Mouse (Mus musculus): ENCODE results near the gene Fut11. TPM values are rescaled to one million over a fixed set of nuclear protein-coding genes. Genes with fewer than 3 reads are reported as not detected.

Gene Fut11
- total and polyA plus RNA-seq, 3 experiments: 0.69 to 1.8 TPM; not detected in 1

GRCm38 (mm10) chr14:20651000-20651399, 43.8 kb upstream of the Fut11 start:
- H3K27ac ChIP-seq (ENCODE audit: control insufficient read depth, low read depth, low read length): no peak overlapping the region
- H3K9ac ChIP-seq (ENCODE audit: control insufficient read depth, low read depth, low read length, poor library complexity, severe bottlenecking): no peak overlapping the region
- H3K4me1 ChIP-seq (ENCODE audit: control insufficient read depth in 1 of 2, insufficient read depth in 2 of 2, low read length in 2 of 2): peaks cover 2 to 18% of the 10 kb centered on the region in 2 experiments; a peak in 3 of 4 replicates
- H3K27me3 ChIP-seq (ENCODE audit: control insufficient read depth in 1 of 2, insufficient read depth in 2 of 2, low read length in 2 of 2): no peaks in the 10 kb centered on the region
- TF ChIP-seq NRF1 (IDR thresholded peaks at IDR 0.05; ENCODE audit: insufficient read depth, low read depth, low read length, poor library complexity, severe bottlenecking): no peak
- H3K79me2 ChIP-seq (ENCODE audit: control insufficient read depth, insufficient read depth, low read length, poor library complexity): no peaks in the 10 kb centered on the region
- no peak for DNase-seq (ENCODE audit: low read depth, low spot score)
- no peak overlapping the region for H3K4me3 ChIP-seq (ENCODE audit: control insufficient read depth in 1 of 2, insufficient read depth in 1 of 2, low read depth in 2 of 2, low read length in 2 of 2)
- H3K9me3 ChIP-seq (replicated peaks; ENCODE audit: insufficient read depth, low read length): no peaks in the 10 kb centered on the region
- peaks cover 0 to 12% of the 10 kb centered on the region in 2 experiments; a peak in 2 of 4 replicates for H3K36me3 ChIP-seq (ENCODE audit: control insufficient read depth in 1 of 2, insufficient read depth in 2 of 2, low read length in 2 of 2)

DNA sequence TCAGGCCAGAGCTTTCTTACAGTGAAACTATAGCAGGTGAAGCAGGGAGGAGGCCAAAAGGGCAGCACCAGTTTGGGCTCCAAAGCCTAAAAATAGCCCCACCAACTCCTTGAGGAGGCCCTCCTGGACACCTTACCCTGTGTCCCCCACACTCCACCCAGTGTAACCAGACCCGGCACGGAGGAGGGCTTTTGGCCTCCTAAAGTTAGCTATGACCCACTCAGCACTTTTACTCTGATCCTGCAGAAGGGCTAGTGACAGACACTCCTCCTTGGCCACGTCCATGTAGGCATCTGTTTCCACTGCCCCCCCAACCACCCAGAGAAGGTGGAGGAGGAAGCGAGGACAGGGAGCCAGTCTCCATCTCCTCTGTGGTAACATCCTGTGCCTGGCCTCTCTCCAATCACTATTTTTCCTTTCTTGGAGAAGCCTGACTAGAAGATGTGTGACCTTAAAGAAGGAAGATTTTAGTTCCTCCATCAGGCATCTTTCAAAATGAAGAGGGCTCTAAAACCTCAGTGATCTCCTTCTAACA, 43.0 kb upstream of the Fut11 start:
- no peaks in the 10 kb centered on the region for H3K27me3 ChIP-seq (ENCODE audit: control insufficient read depth in 1 of 2, insufficient read depth in 2 of 2, low read length in 2 of 2)
- no peak for DNase-seq (ENCODE audit: low read depth, low spot score)
- H3K36me3 ChIP-seq (ENCODE audit: control insufficient read depth in 1 of 2, insufficient read depth in 2 of 2, low read length in 2 of 2): peaks cover 0 to 8% of the 10 kb centered on the region in 2 experiments; a peak in 2 of 4 replicates
- no peak overlapping the region for H3K27ac ChIP-seq (ENCODE audit: control insufficient read depth, low read depth, low read length)
- no peak overlapping the region for H3K9ac ChIP-seq (ENCODE audit: control insufficient read depth, low read depth, low read length, poor library complexity, severe bottlenecking)
- no peak for TF ChIP-seq MYC (IDR thresholded peaks at IDR 0.05; ENCODE audit: low read depth, low read length)
- TF ChIP-seq SIN3A (IDR thresholded peaks at IDR 0.05; ENCODE audit: low read length): no peak
- no peak for TF ChIP-seq CTCF (IDR thresholded peaks at IDR 0.05 in 2 of 3, conservative IDR thresholded peaks at IDR 0.05 in 1 of 3; ENCODE audit: control insufficient read depth in 1 of 3, insufficient read depth in 1 of 3, low read depth in 2 of 3, low read length in 3 of 3, poor library complexity in 1 of 3, severe bottlenecking in 1 of 3)
- TF ChIP-seq POLR2AphosphoS5 (IDR thresholded peaks at IDR 0.05; ENCODE audit: borderline replicate concordance, low read depth, low read length): no peak
- H3K9me3 ChIP-seq (replicated peaks; ENCODE audit: insufficient read depth, low read length): no peaks in the 10 kb centered on the region
- H3K4me1 ChIP-seq (ENCODE audit: control insufficient read depth in 1 of 2, insufficient read depth in 2 of 2, low read length in 2 of 2): peaks cover 2 to 11% of the 10 kb centered on the region in 2 experiments; a peak in 3 of 4 replicates
- no peaks in the 10 kb centered on the region for H3K79me2 ChIP-seq (ENCODE audit: control insufficient read depth, insufficient read depth, low read length, poor library complexity)
- no peak overlapping the region for H3K4me3 ChIP-seq (ENCODE audit: control insufficient read depth in 1 of 2, insufficient read depth in 1 of 2, low read depth in 2 of 2, low read length in 2 of 2)

- Histone ChIP-seq H3K27me3 (ENCODE audit: control insufficient read depth in 1 of 2, insufficient read depth in 2 of 2, low read length in 2 of 2) (no peaks in the 10 kb centered on the region), H3K4me1 (ENCODE audit: control insufficient read depth in 1 of 2, insufficient read depth in 2 of 2, low read length in 2 of 2) (peaks cover 0 to 6% of the 10 kb centered on the region in 2 experiments; a peak in 2 of 4 replicates), H3K36me3 (ENCODE audit: control insufficient read depth in 1 of 2, insufficient read depth in 2 of 2, low read length in 2 of 2) (peaks cover 0 to 3% of the 10 kb centered on the region in 2 experiments; a peak in 1 of 4 replicates), H3K27ac (ENCODE audit: control insufficient read depth, low read depth, low read length) (no peak overlapping the region), H3K9me3 (replicated peaks; ENCODE audit: insufficient read depth, low read length) (no peaks in the 10 kb centered on the region), H3K4me3 (ENCODE audit: control insufficient read depth in 1 of 2, insufficient read depth in 1 of 2, low read depth in 2 of 2, low read length in 2 of 2) (no peak overlapping the region), H3K9ac (ENCODE audit: control insufficient read depth, low read depth, low read length, poor library complexity, severe bottlenecking) (no peak overlapping the region), H3K79me2 (ENCODE audit: control insufficient read depth, insufficient read depth, low read length, poor library complexity) (no peaks in the 10 kb centered on the region)
- no peak for TF ChIP-seq MAX (IDR thresholded peaks at IDR 0.05; ENCODE audit: low read length)
- TF ChIP-seq ZKSCAN1 (IDR thresholded peaks at IDR 0.05; ENCODE audit: low read depth, low read length): no peak
- TF ChIP-seq MAZ (IDR thresholded peaks at IDR 0.05; ENCODE audit: low read depth, low read length): no peak
- no peak for TF ChIP-seq EP300 (IDR thresholded peaks at IDR 0.05; ENCODE audit: low read depth in 1 of 2, low read length in 2 of 2)
- no peak for TF ChIP-seq MEF2A (IDR thresholded peaks at IDR 0.05; ENCODE audit: extremely low read depth, insufficient replicate concordance, low read depth, low read length, poor library complexity, severe bottlenecking)
- no peak for TF ChIP-seq BHLHE40 (IDR thresholded peaks at IDR 0.05; ENCODE audit: borderline replicate concordance, low read depth, low read length)
- TF ChIP-seq POLR2AphosphoS2 (IDR thresholded peaks at IDR 0.05; ENCODE audit: low read length): no peak
- TF ChIP-seq TCF12 (IDR thresholded peaks at IDR 0.05; ENCODE audit: low read depth, low read length): no peak
- TF ChIP-seq TBP (IDR thresholded peaks at IDR 0.05; ENCODE audit: low read depth, low read length): no peak
- no peak for TF ChIP-seq NRF1 (IDR thresholded peaks at IDR 0.05; ENCODE audit: insufficient read depth, low read depth, low read length, poor library complexity, severe bottlenecking)
- no peak for TF ChIP-seq UBTF (IDR thresholded peaks at IDR 0.05; ENCODE audit: borderline replicate concordance, insufficient read depth, low read depth, low read length)
- TF ChIP-seq SIN3A (IDR thresholded peaks at IDR 0.05; ENCODE audit: low read length): no peak
- TF ChIP-seq USF1 (IDR thresholded peaks at IDR 0.05; ENCODE audit: low read depth, low read length): no peak
- TF ChIP-seq CHD2 (IDR thresholded peaks at IDR 0.05; ENCODE audit: low read length): no peak
- no peak for TF ChIP-seq ETS1 (IDR thresholded peaks at IDR 0.05; ENCODE audit: low read depth, low read length)
- TF ChIP-seq NELFE (IDR thresholded peaks at IDR 0.05; ENCODE audit: low read depth, low read length): no peak
- TF ChIP-seq USF2 (IDR thresholded peaks at IDR 0.05; ENCODE audit: borderline replicate concordance in 1 of 2, insufficient read depth in 1 of 2, low read depth in 1 of 2, low read length in 2 of 2): no peak
- TF ChIP-seq SMC3 (IDR thresholded peaks at IDR 0.05; ENCODE audit: low read depth, low read length): no peak
- no peak for TF ChIP-seq E2F4 (IDR thresholded peaks at IDR 0.05; ENCODE audit: borderline replicate concordance, low read depth, low read length)
- peak; percentile 49 for DNase-seq (ENCODE audit: low read depth, low spot score)
Observed at GRCm38 (mm10) chr14:20654690-20655421, 39.9 kb upstream of the Fut11 start.

Data from MEL (cell line).